Mouse (Mus musculus): Measurements from ENCODE around the gene Tlx3.

The Tlx3 gene

DNA sequence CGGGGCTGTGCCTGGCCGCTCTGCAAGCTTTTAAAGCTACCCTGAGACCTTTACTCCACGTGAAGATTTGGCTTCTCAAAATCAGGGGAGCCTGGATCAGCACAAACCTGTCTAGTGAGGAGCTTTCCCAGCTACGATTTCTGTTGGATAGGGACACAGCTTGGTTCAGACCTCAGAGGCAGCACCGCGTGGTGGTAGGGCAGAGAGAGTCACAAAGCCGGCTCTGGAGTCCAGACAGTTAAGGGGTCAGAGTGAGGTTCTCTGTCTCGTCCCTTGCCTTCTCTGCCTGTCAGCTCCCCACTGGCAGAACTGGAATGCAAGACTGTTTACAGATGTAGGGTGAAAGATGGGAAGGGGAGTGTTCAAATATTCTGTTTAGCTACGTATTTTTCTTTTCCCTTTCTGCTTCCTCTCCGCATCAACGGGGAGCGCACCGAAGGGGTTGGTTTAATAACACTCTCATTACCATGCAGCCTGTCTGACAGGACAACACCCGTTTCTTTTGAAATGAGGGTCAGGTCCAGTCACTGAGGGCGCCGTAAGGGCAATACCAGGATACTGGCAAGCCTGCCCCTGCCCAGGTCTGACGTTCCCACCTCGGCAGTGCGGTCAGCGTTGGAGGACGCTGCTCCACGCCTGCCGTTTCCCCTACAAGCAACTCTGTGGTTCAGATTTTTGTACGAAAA, 6.8 kb downstream of the Tlx3 start:
- DNase-seq: no peak

DNA sequence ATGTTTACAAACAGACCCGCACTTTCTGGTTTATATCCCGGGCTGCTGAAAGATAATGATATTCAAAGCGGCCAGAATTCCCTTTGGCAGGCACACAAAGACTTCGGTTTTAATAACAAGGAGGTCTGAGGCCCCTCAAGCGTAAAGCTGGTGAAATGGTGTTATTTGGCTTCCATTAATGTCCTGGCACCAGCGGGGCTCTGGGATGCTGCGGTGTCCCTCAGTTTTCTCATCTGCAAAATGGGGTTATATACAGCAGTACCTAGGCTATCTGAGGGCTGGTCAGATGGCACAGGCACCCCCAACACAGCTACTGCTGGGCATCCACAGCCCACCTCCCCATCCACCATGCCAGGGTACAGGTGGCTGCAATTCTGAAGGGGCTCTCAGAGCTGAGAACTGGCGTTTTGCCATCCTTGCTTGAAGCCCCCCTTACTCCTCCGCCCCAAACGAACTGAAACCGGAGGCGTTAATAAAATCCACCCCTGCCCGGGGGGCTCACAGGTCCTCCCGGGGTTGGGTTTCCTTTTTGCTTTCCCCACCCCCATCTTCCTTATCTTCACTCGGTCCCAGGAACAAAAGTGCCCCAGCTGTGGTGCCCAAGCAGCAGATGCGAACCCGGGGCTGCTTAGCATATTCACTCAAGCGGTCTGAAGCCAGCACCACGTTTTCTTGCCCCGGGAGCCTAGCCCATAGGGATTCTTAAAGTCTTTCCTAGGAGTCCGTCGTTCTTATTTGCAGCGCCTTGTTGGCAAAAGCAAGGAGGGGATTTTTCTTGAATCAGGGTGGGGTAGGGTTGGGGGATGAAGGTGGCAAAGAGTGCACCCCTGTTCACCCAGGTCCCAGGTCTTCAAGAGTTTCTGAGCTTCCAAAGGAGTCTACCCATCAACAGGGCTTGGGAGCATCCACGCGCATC, 7.6 kb downstream of the Tlx3 start:
- DNase-seq: no peak

DNA sequence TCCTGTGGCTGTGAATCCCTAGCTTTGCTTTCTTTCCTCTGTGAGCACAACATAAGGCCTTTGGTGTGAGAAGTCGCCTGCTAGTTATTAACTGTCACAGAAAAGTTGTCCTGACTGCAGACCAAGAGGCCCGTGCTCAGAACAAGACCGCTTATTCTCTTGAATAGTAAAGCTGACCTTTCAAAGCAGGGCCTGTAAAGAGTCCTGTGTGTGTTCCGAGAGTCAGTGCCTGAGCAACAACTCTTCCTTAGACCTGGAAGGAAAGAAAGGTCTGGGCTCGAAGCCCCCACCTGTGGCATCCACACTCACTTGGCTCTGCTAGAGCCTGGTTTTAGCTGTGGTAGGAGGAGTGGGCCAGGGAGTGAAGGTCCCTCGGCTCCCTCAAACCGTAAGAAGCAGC, 8.3 kb downstream of the Tlx3 start:
- DNase-seq: no peak

DNA sequence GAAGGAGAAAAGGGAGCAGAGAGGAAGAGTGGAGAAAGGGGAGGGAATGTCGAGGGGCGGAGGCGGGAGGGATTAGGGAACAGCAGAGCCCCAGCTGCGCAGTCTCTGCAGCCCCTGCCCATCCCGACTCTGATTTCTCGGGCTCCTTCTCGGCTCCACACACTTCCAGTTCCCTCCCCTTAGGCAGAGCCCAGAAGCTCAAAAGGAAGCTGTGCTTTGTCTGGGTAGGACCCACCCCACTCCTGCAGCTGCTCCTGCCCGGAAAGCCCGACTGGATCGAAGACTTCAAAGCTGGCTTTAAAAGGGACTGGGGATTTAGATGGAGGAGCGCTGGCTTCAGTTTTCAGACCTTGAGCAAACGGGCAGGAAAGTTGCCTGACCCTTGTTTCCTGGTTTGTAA, 9.7 kb downstream of the Tlx3 start:
- DNase-seq: no peak

DNA sequence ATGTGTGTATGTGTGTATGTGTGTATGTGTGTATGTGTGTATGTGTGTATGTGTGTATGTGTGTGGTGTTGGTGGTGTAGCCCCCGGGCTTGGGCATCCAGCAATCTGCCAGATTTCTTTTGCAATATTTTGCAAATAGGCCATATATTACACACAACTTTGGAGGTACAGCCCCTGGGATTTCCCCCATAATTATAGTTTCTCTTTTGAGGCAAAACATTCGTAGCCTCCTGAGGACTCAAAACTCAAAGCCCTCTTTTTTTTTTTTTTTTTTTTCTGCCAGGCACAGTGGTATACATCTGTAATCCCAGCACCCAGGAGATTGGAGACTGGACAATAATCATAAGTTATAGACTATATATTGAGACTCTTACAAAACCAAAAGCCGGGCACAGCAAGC, 21.6 kb downstream of the Tlx3 start:
- no peak for DNase-seq

DNA sequence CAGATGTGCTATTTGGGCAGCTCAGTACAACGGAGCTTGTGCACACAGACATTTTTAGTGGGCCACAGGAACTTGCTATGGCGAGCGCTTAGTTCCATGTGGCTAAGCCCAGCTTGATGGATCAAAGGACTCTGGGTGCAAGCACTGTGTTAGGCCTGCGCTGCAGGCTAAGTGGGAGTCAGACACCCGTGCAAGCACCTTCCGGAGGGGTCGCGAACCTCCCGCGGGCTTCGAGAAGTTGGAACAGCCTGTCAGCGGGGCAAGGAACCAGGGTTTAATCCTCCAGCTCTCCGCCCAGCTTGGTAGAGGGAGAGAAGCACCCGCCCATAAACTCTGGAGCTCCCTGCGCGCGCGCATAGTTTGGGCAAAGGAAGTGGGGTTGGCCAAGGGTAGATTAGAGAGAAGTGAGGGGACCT, 22.7 kb downstream of the Tlx3 start:
- DNase-seq: no peak

DNA sequence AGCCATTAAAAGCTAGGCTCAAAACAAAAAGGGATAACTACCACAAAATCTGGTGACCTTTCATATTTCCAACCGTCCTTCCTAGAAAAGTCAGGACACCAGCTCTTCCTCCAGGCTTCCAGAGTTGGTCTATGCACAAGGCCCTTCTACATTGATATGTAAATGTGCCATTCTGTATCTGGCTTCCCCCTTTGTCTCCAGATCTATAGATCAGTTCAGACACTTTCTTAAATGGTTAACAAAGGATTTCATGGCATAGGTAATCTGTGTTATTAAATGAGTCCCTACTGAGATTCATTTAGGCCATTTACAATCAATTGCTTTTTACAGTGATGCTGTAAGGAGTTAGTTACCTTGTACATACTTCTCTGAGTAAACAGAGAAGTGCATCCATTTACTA, 23.6 kb downstream of the Tlx3 start:
- DNase-seq: no peak

DNA sequence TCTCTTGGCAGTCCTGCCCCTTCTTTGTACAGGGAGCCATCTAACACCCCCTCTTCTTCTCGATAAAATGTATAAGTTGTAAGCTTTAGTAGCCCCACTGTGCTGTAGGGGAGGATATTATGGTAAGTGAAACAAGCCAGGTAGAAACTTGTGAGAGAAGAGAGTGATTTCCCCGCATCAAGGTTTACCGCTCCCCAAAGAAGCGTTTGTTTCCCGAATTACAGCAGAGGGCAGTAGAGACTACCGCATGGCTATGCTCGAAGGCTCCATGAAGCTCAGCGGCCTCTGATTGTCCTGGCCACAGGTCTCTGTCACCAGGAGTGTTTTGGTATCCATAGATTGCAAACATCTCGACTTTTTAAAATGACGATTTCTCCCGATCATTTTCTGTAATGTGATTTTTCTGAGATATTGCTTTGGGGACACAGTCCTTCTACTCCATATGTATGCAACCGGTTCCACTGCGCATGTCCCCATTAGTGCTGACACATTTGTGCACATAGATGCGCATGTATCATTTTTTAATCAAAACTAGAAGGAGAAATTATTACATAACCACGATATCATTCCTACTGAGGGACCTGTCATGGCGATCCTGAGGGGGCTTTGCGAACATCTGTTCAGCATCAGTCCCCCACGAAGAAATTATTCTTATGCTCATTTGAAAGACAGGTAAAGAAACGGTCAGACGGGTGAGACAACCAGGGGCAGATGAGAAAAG, 26.7 kb downstream of the Tlx3 start:
- peak; percentile 50 for DNase-seq

DNA sequence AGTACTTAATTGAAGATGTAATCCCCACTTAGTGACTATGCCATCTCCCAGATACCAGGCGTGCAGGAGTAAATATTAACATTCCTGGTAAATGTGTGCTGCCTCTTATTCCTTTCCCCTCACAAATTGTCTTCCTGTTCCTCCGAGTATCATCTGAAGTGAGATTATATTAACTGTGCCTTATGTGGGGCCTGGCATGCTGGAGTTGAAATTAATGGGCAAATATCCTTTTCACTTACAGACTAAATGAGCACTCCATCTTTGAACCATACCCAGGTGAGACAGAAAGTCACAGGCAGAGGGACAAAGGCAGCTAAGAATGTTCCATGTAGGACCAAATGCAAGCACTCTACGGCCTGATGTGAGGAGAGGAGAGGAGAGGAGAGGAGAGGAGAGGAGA, 27.6 kb downstream of the Tlx3 start:
- DNase-seq: no peak

- DNase-seq: peak; percentile 76
These were observed 32.9 kb downstream of the Tlx3 start for GRCm38 (mm10) chr11:33170489-33170888.

- DNase-seq: peak; percentile 99
These were observed 40.3 kb downstream of the Tlx3 start, which contains the start of gene Npm1 for GRCm38 (mm10) chr11:33162998-33163506. TSS of gene Npm1 (minus strand) at chr11:33163206.

DNA sequence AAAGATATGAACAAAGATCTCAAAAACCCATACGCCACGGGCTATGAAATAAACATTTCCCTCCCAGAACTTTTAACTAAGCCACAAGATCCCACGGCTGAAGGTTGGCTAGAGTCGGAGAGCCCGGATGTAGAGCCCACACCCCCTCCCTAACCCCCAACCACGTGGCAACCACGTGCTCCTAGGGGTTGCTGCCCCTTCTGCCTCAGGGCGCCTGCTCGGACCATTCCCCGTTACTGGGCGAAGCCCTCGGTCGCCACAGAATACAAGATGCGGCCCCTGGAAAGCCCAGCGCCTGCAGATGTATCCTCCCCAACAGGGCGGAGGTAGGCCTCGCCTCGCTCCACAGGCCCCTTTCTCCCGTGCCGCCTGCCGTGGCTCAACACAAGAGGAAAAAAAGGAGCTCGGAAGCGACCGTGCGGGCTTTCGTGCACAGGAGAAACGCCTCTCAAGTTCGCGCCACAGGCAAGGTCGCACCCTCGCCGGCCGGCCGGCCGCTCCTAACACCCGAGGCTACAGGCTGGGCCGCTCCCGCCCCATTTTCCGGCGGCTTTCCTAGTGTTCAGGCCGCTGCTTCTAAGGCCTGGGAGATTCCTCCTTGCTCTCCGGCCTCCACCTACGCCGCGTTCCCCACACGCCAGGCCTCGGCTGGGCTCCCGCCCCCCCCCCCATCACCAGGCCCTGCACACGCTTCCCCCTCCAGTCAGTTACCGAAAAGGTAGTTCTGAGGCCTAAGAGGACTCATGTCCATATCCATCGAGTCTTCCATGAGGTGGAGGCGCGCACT, 41.0 kb downstream of the Tlx3 start:
- DNase-seq: peak; percentile 80

DNA sequence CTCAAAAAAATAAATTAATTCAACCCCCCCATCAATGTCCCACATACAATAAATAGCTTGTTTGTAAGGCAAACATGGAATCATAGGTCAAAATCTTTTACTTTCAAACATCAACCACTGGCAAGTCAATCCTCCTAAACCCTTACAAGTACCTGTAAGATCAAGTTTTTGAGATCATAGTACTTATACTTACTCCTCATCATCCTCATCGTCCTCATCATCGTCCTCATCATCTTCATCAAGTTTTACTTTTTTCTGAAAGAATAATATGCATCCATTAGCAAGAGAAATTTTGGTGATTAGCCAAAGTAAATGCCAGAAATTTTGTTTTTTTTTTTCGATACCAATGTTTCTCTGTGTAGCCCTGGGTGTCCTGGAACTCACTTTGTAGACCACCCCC, 43.6 kb downstream of the Tlx3 start:
- no peak for DNase-seq

DNA sequence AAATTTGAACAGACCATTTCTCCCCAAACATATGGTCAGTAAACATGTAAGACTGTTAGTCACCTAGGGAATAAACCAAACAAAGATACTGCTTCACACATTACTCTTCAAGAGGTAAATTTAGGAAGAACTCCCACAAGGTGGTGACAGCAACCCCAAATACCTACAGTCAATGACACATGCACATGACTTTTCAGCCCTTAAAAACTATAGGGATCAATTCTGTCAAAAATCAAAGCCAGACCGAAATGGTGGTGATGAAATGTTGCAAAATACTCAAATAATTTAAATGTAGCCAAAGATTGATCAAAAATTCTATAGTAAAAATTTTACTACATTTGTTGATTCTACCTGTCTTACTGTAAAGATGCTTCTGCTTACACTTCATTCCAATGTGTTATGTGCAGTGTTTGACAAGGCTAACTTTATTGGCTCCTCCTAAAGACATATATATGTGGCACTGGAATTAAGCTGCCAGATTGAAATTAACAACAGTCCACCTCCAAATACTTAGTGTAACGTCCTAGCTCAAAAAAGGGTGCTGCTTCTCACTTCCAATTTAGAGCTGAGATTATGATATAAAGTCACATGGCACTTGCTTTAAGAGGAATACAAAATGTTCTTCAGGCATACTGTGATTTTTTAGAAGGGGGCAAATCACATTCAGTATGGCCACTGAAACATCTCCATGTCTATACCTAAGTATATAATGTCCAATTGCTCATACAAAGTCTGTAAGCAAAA, 45.8 kb downstream of the Tlx3 start:
- DNase-seq: no peak

- DNase-seq: no peak
These were observed 46.9 kb downstream of the Tlx3 start for GRCm38 (mm10) chr11:33156436-33157015.

DNA sequence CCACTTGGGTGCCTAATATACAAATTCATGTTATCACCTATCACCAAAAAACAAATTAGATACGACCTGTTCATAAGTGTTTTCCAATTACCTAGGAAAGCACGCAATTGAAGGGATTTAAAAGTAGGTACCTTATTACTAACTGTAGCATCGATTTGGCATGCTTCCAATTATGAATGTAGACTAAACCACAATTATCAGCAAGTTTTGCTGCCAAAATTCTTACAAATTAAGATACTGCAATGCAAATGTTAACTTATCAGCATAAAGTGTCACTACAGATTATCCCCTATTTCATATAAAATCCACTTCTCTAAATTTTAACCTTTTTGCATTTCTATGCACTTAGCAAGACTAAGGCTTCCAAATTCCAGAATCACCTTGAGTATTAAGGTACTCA, 48.9 kb downstream of the Tlx3 start:
- no peak for DNase-seq

- DNase-seq: no peak
These were observed 50.4 kb downstream of the Tlx3 start for GRCm38 (mm10) chr11:33152997-33153396.

DNA sequence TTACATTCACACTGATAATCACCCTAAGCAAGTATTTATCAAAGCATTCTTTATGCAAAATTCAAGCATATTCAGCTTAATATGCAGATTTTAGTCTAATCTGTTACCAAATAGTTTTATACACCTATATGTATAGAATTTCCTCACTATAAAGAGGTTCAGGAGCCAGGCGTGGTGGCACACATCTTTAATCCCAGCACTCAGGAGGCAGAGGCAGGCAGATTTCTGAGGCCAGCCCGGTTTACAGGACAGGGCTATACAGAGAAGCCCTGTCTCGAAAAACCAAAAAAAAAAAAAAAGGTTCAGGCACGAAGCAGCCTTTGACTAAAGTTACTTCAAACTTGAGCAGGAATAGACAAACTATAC, 51.6 kb downstream of the Tlx3 start:
- DNase-seq: no peak

GRCm38 (mm10) chr11:33151128-33151779, 52.1 kb downstream of the Tlx3 start:
- no peak for DNase-seq
